Mouse (Mus musculus) MEL (cell line): ENCODE data around the gene Ccdc171. TPM values are rescaled to one million over a fixed set of nuclear protein-coding genes. Genes with fewer than 3 reads are reported as not detected.

ENCODE experiments used
- DNase-seq: peaks from one replicate; pipeline ENCODE4 v3.0.0; 2011; ENCODE audit warnings: low read depth, low spot score
- H3K27ac ChIP-seq: 2 replicates; pipeline ENCODE4 v1.5.1; 2012; ENCODE audit warnings: low read depth, mild to moderate bottlenecking, control low read depth, low read length, moderate library complexity; ENCODE audit not compliant: control insufficient read depth
- H3K27me3 ChIP-seq, 2 experiments: fragments of 150-350 bp in 1 of 2; sonication (generic) in 1 of 2; 2 replicates each; pipeline ENCODE4 v1.6.1; 2012; ENCODE audit warnings: low read length in 2 of 2, mild to moderate bottlenecking in 2 of 2, improper control_type of control experiment in 1 of 2, moderate library complexity in 1 of 2; ENCODE audit not compliant: insufficient read depth in 2 of 2, control insufficient read depth in 1 of 2
- H3K36me3 ChIP-seq, 2 experiments: 2 replicates each; pipeline ENCODE4 v1.6.1; 2012 to 2014; ENCODE audit warnings: low read length in 2 of 2, improper control_type of control experiment in 1 of 2, inconsistent platforms in 1 of 2, mild to moderate bottlenecking in 1 of 2; ENCODE audit not compliant: insufficient read depth in 2 of 2, control insufficient read depth in 1 of 2
- H3K4me1 ChIP-seq, 2 experiments: fragments of 150-350 bp in 1 of 2; sonication (generic) in 1 of 2; 2 replicates each; pipeline ENCODE4 v1.6.1; 2012; ENCODE audit warnings: low read length in 2 of 2, improper control_type of control experiment in 1 of 2, mild to moderate bottlenecking in 1 of 2; ENCODE audit not compliant: insufficient read depth in 2 of 2, control insufficient read depth in 1 of 2
- H3K4me3 ChIP-seq, 2 experiments: fragments of 150-350 bp in 1 of 2; sonication (generic) in 1 of 2; 2 replicates each; pipeline ENCODE4 v1.5.1; 2012; ENCODE audit warnings: low read depth in 2 of 2, low read length in 2 of 2, mild to moderate bottlenecking in 2 of 2, moderate library complexity in 2 of 2, control low read depth in 1 of 2, improper control_type of control experiment in 1 of 2; ENCODE audit not compliant: control insufficient read depth in 1 of 2, insufficient read depth in 1 of 2
- H3K79me2 ChIP-seq: 2 replicates; pipeline ENCODE4 v1.6.1; 2012; ENCODE audit warnings: mild to moderate bottlenecking, low read length, moderate library complexity; ENCODE audit not compliant: control insufficient read depth, poor library complexity, insufficient read depth
- H3K9ac ChIP-seq: 2 replicates; pipeline ENCODE4 v1.6.1; 2012; ENCODE audit warnings: low read depth, mild to moderate bottlenecking, control low read depth, low read length, moderate library complexity; ENCODE audit not compliant: control insufficient read depth, poor library complexity, severe bottlenecking
- H3K9me3 ChIP-seq: fragments of 150-350 bp; sonication (generic); replicated peaks from 2 replicates; pipeline ENCODE4 v1.6.1; 2012; ENCODE audit warnings: mild to moderate bottlenecking, low read length, improper control_type of control experiment, moderate library complexity; ENCODE audit not compliant: insufficient read depth
- BHLHE40 ChIP-seq: IDR thresholded peaks from 2 replicates; pipeline ENCODE4 v1.6.1; 2012; ENCODE audit warnings: low read depth, mild to moderate bottlenecking, inconsistent platforms, low read length, improper control_type of control experiment, borderline replicate concordance
- CHD2 ChIP-seq: IDR thresholded peaks from 2 replicates; pipeline ENCODE4 v1.6.1; 2011; ENCODE audit warnings: low read length, improper control_type of control experiment
- CTCF ChIP-seq, 3 experiments: IDR thresholded peaks in 2 of 3; conservative IDR thresholded peaks in 1 of 3; 2 replicates each; pipeline ENCODE4 v1.5.1; 2011 to 2012; ENCODE audit warnings: low read length in 3 of 3, low read depth in 2 of 3, mild to moderate bottlenecking in 2 of 3, improper control_type of control experiment in 1 of 3, inconsistent platforms in 1 of 3, mixed read lengths in 1 of 3, moderate library complexity in 1 of 3; ENCODE audit not compliant: control insufficient read depth in 1 of 3, insufficient read depth in 1 of 3, poor library complexity in 1 of 3, severe bottlenecking in 1 of 3
- ELF1 ChIP-seq: IDR thresholded peaks from 2 replicates; pipeline ENCODE4 v1.6.1; 2014; ENCODE audit warnings: low read depth, mild to moderate bottlenecking, inconsistent platforms, low read length, improper control_type of control experiment, moderate library complexity
- EP300 ChIP-seq, 2 experiments: IDR thresholded peaks; 2 replicates each; pipeline ENCODE4 v1.6.1; 2011; ENCODE audit warnings: improper control_type of control experiment in 2 of 2, low read length in 2 of 2, low read depth in 1 of 2, mild to moderate bottlenecking in 1 of 2
- ETS1 ChIP-seq: IDR thresholded peaks from 2 replicates; pipeline ENCODE4 v1.6.1; 2012; ENCODE audit warnings: low read depth, mild to moderate bottlenecking, inconsistent platforms, low read length, improper control_type of control experiment, moderate library complexity
- GABPA ChIP-seq: IDR thresholded peaks from 2 replicates; pipeline ENCODE4 v1.6.1; 2012; ENCODE audit warnings: low read depth, mild to moderate bottlenecking, inconsistent platforms, low read length, improper control_type of control experiment, moderate library complexity
- GATA1 ChIP-seq: IDR thresholded peaks from 2 replicates; pipeline ENCODE4 v1.6.1; 2011; ENCODE audit warnings: low read depth, low read length, improper control_type of control experiment
- HCFC1 ChIP-seq: IDR thresholded peaks from 2 replicates; pipeline ENCODE4 v1.6.1; 2012; ENCODE audit warnings: low read depth, mild to moderate bottlenecking, inconsistent platforms, low read length, improper control_type of control experiment, moderate library complexity
- KAT2A ChIP-seq: conservative IDR thresholded peaks from 2 replicates; pipeline ENCODE4 v1.6.1; 2012; ENCODE audit warnings: low read depth, low read length, improper control_type of control experiment, inconsistent platforms
- MAFK ChIP-seq: IDR thresholded peaks from 2 replicates; pipeline ENCODE4 v1.6.1; 2011; ENCODE audit warnings: low read depth, mild to moderate bottlenecking, low read length, improper control_type of control experiment, borderline replicate concordance
- MAX ChIP-seq: IDR thresholded peaks from 2 replicates; pipeline ENCODE4 v1.6.1; 2011; ENCODE audit warnings: low read length, improper control_type of control experiment
- MAZ ChIP-seq: IDR thresholded peaks from 2 replicates; pipeline ENCODE4 v1.6.1; 2012; ENCODE audit warnings: low read depth, mild to moderate bottlenecking, inconsistent platforms, low read length, improper control_type of control experiment
- MXI1 ChIP-seq: IDR thresholded peaks from 2 replicates; pipeline ENCODE4 v1.6.1; 2011; ENCODE audit warnings: mild to moderate bottlenecking, low read depth, low read length, improper control_type of control experiment
- MYB ChIP-seq: IDR thresholded peaks from 2 replicates; pipeline ENCODE4 v1.6.1; 2011; ENCODE audit warnings: mild to moderate bottlenecking, low read depth, low read length, improper control_type of control experiment
- MYC ChIP-seq: IDR thresholded peaks from 2 replicates; pipeline ENCODE4 v1.6.1; 2011; ENCODE audit warnings: low read depth, mild to moderate bottlenecking, low read length, improper control_type of control experiment, moderate library complexity
- NELFE ChIP-seq: IDR thresholded peaks from 2 replicates; pipeline ENCODE4 v1.6.1; 2011; ENCODE audit warnings: low read depth, low read length, improper control_type of control experiment
- NRF1 ChIP-seq: IDR thresholded peaks from 2 replicates; pipeline ENCODE4 v1.6.1; 2014; ENCODE audit warnings: low read depth, mild to moderate bottlenecking, inconsistent platforms, low read length, improper control_type of control experiment, moderate library complexity; ENCODE audit not compliant: poor library complexity, insufficient read depth, severe bottlenecking
- POLR2A ChIP-seq, 2 experiments: IDR thresholded peaks; 2 replicates each; pipeline ENCODE4 v1.6.1; 2011 to 2012; ENCODE audit warnings: low read length in 2 of 2, mild to moderate bottlenecking in 2 of 2, control low read depth in 1 of 2, improper control_type of control experiment in 1 of 2, low read depth in 1 of 2, moderate library complexity in 1 of 2; ENCODE audit not compliant: control insufficient read depth in 1 of 2, insufficient read depth in 1 of 2, poor library complexity in 1 of 2
- POLR2AphosphoS2 ChIP-seq: IDR thresholded peaks from 2 replicates; pipeline ENCODE4 v1.6.1; 2011; ENCODE audit warnings: low read length, improper control_type of control experiment
- POLR2AphosphoS5 ChIP-seq: IDR thresholded peaks from 2 replicates; pipeline ENCODE4 v1.6.1; 2012; ENCODE audit warnings: low read depth, borderline replicate concordance, mild to moderate bottlenecking, inconsistent platforms, low read length, moderate library complexity, mixed read lengths
- SIN3A ChIP-seq: IDR thresholded peaks from 2 replicates; pipeline ENCODE4 v1.6.1; 2012; ENCODE audit warnings: low read length, improper control_type of control experiment, inconsistent platforms
- TBP ChIP-seq: IDR thresholded peaks from 2 replicates; pipeline ENCODE4 v1.8.0; 2011; ENCODE audit warnings: low read depth, low read length, improper control_type of control experiment
- TCF12 ChIP-seq: IDR thresholded peaks from 2 replicates; pipeline ENCODE4 v1.6.1; 2014; ENCODE audit warnings: low read depth, mild to moderate bottlenecking, inconsistent platforms, low read length, improper control_type of control experiment, moderate library complexity
- UBTF ChIP-seq: IDR thresholded peaks from 2 replicates; pipeline ENCODE4 v1.6.1; 2012; ENCODE audit warnings: low read depth, mild to moderate bottlenecking, inconsistent platforms, low read length, improper control_type of control experiment, moderate library complexity, borderline replicate concordance; ENCODE audit not compliant: insufficient read depth
- USF2 ChIP-seq, 2 experiments: IDR thresholded peaks; 2 replicates each; pipeline ENCODE4 v1.6.1; 2011 to 2012; ENCODE audit warnings: improper control_type of control experiment in 2 of 2, low read length in 2 of 2, borderline replicate concordance in 1 of 2, inconsistent platforms in 1 of 2, low read depth in 1 of 2, mild to moderate bottlenecking in 1 of 2; ENCODE audit not compliant: insufficient read depth in 1 of 2
- ZC3H11A ChIP-seq: IDR thresholded peaks from 2 replicates; pipeline ENCODE4 v1.6.1; 2012; ENCODE audit warnings: low read depth, mild to moderate bottlenecking, inconsistent platforms, low read length, improper control_type of control experiment
- ZKSCAN1 ChIP-seq: IDR thresholded peaks from 2 replicates; pipeline ENCODE4 v1.6.1; 2012; ENCODE audit warnings: low read depth, mild to moderate bottlenecking, inconsistent platforms, low read length, improper control_type of control experiment, moderate library complexity
- ZMIZ1 ChIP-seq: IDR thresholded peaks from 2 replicates; pipeline ENCODE4 v1.6.1; 2012; ENCODE audit warnings: low read depth, mild to moderate bottlenecking, inconsistent platforms, low read length, improper control_type of control experiment, moderate library complexity
- polyA plus RNA-seq, 2 experiments: library from polyadenylated mRNA; stranded (reverse) in 1 of 2; unstranded in 1 of 2; fragments of >175 nt in 1 of 2; fragments of >200 nt in 1 of 2; gene quantifications; 2 replicates each; pipeline versions ENCODE4 v1.2.1 to v1.2.4; 2012; ENCODE audit warnings: low replicate concordance in 2 of 2, low read depth in 1 of 2; ENCODE audit not compliant: insufficient read length in 2 of 2, insufficient read depth in 1 of 2, missing spikeins in 1 of 2
- total RNA-seq: library from RNA; depleted of rRNA; stranded (reverse); fragments of 300-350 nt; gene quantifications from 2 replicates; pipeline ENCODE4 v1.2.3, GENCODE M21; 2012; rRNA removed

The Ccdc171 gene
- total RNA-seq (1.7 and 1.8 TPM in 2 replicates), polyA plus RNA-seq (1 to 10 TPM in 1 of 2 experiments, not detected in 1; 1.6 TPM)

DNA sequence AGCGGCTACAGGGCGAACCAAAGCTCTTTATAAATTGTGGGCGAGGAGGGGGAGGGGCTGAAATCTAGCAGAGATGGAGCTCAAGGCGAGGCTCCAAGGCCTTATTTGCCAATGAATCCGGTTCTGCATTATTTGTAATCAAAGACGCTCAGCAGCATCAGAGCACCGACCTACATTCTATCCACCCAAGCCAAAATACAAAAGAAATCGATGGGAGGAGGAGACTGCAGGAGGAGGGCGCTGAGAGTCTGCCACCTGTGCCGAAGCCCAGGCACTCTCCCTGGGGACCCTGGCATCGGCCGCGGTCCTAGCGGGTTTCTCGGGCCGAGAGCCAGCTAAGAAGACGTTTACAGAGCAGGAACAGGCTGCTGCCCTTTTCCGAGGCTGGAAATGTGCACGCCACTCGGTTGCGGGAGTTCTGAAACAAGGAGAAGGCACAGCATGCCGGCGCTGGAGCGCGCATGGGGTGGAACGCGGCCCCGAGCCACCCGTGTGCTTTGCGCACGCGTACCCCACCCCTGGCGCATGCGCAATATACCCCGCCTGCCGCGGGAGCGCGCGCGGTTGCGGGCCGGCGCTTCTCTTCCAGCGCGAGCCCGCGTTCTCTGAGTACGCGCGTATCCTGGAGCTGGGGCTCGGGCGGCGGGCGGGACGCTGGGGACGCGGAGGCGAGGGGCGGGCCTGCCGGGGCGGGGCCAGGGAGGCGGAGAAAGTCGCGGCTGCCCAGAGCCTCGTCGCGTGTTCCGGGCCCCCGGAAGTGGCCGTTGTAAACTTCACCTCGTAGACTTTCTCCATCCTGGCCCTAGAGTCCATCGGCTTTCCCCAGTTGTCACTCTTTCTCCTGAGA is at the start of gene Ccdc171:
Ccdc171 (plus strand) TSS at position 703 of the 847 bp plus-strand sequence.
- H3K27me3 ChIP-seq = no peaks in the 10 kb centered on the region
- H3K9me3 ChIP-seq = no peaks in the 10 kb centered on the region
- TF ChIP-seq NELFE = peak; percentile 97
- 0 out of 2 replicates have a peak, but pooled peaks have one; percentile 1 for TF ChIP-seq ZC3H11A
- peak; percentile 32; the same call in 1 of the 2 replicates for TF ChIP-seq TCF12
- TF ChIP-seq MAFK = no peak
- TF ChIP-seq POLR2AphosphoS2 = peak; percentile 79; the same call in 1 of the 2 replicates
- TF ChIP-seq MXI1 = peak; percentile 68
- TF ChIP-seq MYC = peak; percentile 83
- TF ChIP-seq EP300 (IDR thresholded peaks at IDR 0.05; ENCODE audit: low read depth in 1 of 2, low read length in 2 of 2) = peak in 1 of 2 experiments; percentile 39; a peak in 1 of 4 replicates
- peak; percentile 78; the same call in 1 of the 2 replicates for TF ChIP-seq MAZ
- no peak for TF ChIP-seq POLR2AphosphoS5
- no peak for TF ChIP-seq ZKSCAN1
- TF ChIP-seq CHD2 = peak; percentile 40; the same call in 1 of the 2 replicates
- TF ChIP-seq BHLHE40 = no peak
- peak; percentile 65 for TF ChIP-seq SIN3A
- peak; percentile 85 for TF ChIP-seq ELF1
- 0 out of 2 replicates have a peak, but pooled peaks have one; percentile 31 for TF ChIP-seq ETS1
- TF ChIP-seq MAX = peak; percentile 80
- TF ChIP-seq GATA1 = no peak
- TF ChIP-seq UBTF = 0 out of 2 replicates have a peak, but pooled peaks have one; percentile 60
- peak; percentile 98 for TF ChIP-seq NRF1
- TF ChIP-seq CTCF (IDR thresholded peaks at IDR 0.05 in 2 of 3, conservative IDR thresholded peaks at IDR 0.05 in 1 of 3; ENCODE audit: control insufficient read depth in 1 of 3, insufficient read depth in 1 of 3, low read depth in 2 of 3, low read length in 3 of 3, poor library complexity in 1 of 3, severe bottlenecking in 1 of 3) = no peak
- peak; percentile 89 for TF ChIP-seq ZMIZ1
- peak; percentile 29; the same call in 1 of the 2 replicates for TF ChIP-seq TBP
- TF ChIP-seq MYB = peak; percentile 43; the same call in 1 of the 2 replicates
- TF ChIP-seq KAT2A = no peak
- TF ChIP-seq HCFC1 = peak; percentile 65
- TF ChIP-seq POLR2A (IDR thresholded peaks at IDR 0.05; ENCODE audit: control insufficient read depth in 1 of 2, insufficient read depth in 1 of 2, low read depth in 1 of 2, low read length in 2 of 2, poor library complexity in 1 of 2) = peak; percentile 90 to 97
- TF ChIP-seq GABPA = no peak
- TF ChIP-seq USF2 (IDR thresholded peaks at IDR 0.05; ENCODE audit: borderline replicate concordance in 1 of 2, insufficient read depth in 1 of 2, low read depth in 1 of 2, low read length in 2 of 2) = no peak
- DNase-seq = peak; percentile 96
- peaks cover 3% of the 10 kb centered on the region for H3K79me2 ChIP-seq
- peak within 1 kb of the TSS; percentile 90 to 99 for H3K4me3 ChIP-seq
- peaks cover 0 to 4% of the 10 kb centered on the region in 2 experiments; a peak in 2 of 4 replicates for H3K4me1 ChIP-seq
- peak within 1 kb of the TSS; percentile 98 for H3K9ac ChIP-seq
- H3K36me3 ChIP-seq = peaks cover 0 to 15% of the 10 kb centered on the region in 2 experiments; a peak in 2 of 4 replicates
- peak within 1 kb of the TSS; percentile 96 for H3K27ac ChIP-seq
